Mouse (Mus musculus) MEL (cell line): ENCODE results near the gene Mthfd1l. TPM values are rescaled to one million over a fixed set of nuclear protein-coding genes. Genes with fewer than 3 reads are reported as not detected.

Experiments used
- DNase-seq: peaks from one replicate; pipeline ENCODE4 v3.0.0; 2011; ENCODE audit warnings: low read depth, low spot score
- H3K27ac ChIP-seq: 2 replicates; pipeline ENCODE4 v1.5.1; 2012; ENCODE audit warnings: low read depth, mild to moderate bottlenecking, control low read depth, low read length, moderate library complexity; ENCODE audit not compliant: control insufficient read depth
- H3K27me3 ChIP-seq, 2 experiments: fragments of 150-350 bp in 1 of 2; sonication (generic) in 1 of 2; 2 replicates each; pipeline ENCODE4 v1.6.1; 2012; ENCODE audit warnings: low read length in 2 of 2, mild to moderate bottlenecking in 2 of 2, improper control_type of control experiment in 1 of 2, moderate library complexity in 1 of 2; ENCODE audit not compliant: insufficient read depth in 2 of 2, control insufficient read depth in 1 of 2
- H3K36me3 ChIP-seq, 2 experiments: 2 replicates each; pipeline ENCODE4 v1.6.1; 2012 to 2014; ENCODE audit warnings: low read length in 2 of 2, improper control_type of control experiment in 1 of 2, inconsistent platforms in 1 of 2, mild to moderate bottlenecking in 1 of 2; ENCODE audit not compliant: insufficient read depth in 2 of 2, control insufficient read depth in 1 of 2
- H3K4me1 ChIP-seq, 2 experiments: fragments of 150-350 bp in 1 of 2; sonication (generic) in 1 of 2; 2 replicates each; pipeline ENCODE4 v1.6.1; 2012; ENCODE audit warnings: low read length in 2 of 2, improper control_type of control experiment in 1 of 2, mild to moderate bottlenecking in 1 of 2; ENCODE audit not compliant: insufficient read depth in 2 of 2, control insufficient read depth in 1 of 2
- H3K4me3 ChIP-seq, 2 experiments: fragments of 150-350 bp in 1 of 2; sonication (generic) in 1 of 2; 2 replicates each; pipeline ENCODE4 v1.5.1; 2012; ENCODE audit warnings: low read depth in 2 of 2, low read length in 2 of 2, mild to moderate bottlenecking in 2 of 2, moderate library complexity in 2 of 2, control low read depth in 1 of 2, improper control_type of control experiment in 1 of 2; ENCODE audit not compliant: control insufficient read depth in 1 of 2, insufficient read depth in 1 of 2
- H3K79me2 ChIP-seq: 2 replicates; pipeline ENCODE4 v1.6.1; 2012; ENCODE audit warnings: mild to moderate bottlenecking, low read length, moderate library complexity; ENCODE audit not compliant: control insufficient read depth, poor library complexity, insufficient read depth
- H3K9ac ChIP-seq: 2 replicates; pipeline ENCODE4 v1.6.1; 2012; ENCODE audit warnings: low read depth, mild to moderate bottlenecking, control low read depth, low read length, moderate library complexity; ENCODE audit not compliant: control insufficient read depth, poor library complexity, severe bottlenecking
- H3K9me3 ChIP-seq: fragments of 150-350 bp; sonication (generic); replicated peaks from 2 replicates; pipeline ENCODE4 v1.6.1; 2012; ENCODE audit warnings: mild to moderate bottlenecking, low read length, improper control_type of control experiment, moderate library complexity; ENCODE audit not compliant: insufficient read depth
- BHLHE40 ChIP-seq: IDR thresholded peaks from 2 replicates; pipeline ENCODE4 v1.6.1; 2012; ENCODE audit warnings: low read depth, mild to moderate bottlenecking, inconsistent platforms, low read length, improper control_type of control experiment, borderline replicate concordance
- CHD2 ChIP-seq: IDR thresholded peaks from 2 replicates; pipeline ENCODE4 v1.6.1; 2011; ENCODE audit warnings: low read length, improper control_type of control experiment
- CTCF ChIP-seq, 3 experiments: IDR thresholded peaks in 2 of 3; conservative IDR thresholded peaks in 1 of 3; 2 replicates each; pipeline ENCODE4 v1.5.1; 2011 to 2012; ENCODE audit warnings: low read length in 3 of 3, low read depth in 2 of 3, mild to moderate bottlenecking in 2 of 3, improper control_type of control experiment in 1 of 3, inconsistent platforms in 1 of 3, mixed read lengths in 1 of 3, moderate library complexity in 1 of 3; ENCODE audit not compliant: control insufficient read depth in 1 of 3, insufficient read depth in 1 of 3, poor library complexity in 1 of 3, severe bottlenecking in 1 of 3
- E2F4 ChIP-seq: IDR thresholded peaks from 2 replicates; pipeline ENCODE4 v1.6.1; 2011; ENCODE audit warnings: low read depth, low read length, improper control_type of control experiment, borderline replicate concordance
- EP300 ChIP-seq, 2 experiments: IDR thresholded peaks; 2 replicates each; pipeline ENCODE4 v1.6.1; 2011; ENCODE audit warnings: improper control_type of control experiment in 2 of 2, low read length in 2 of 2, low read depth in 1 of 2, mild to moderate bottlenecking in 1 of 2
- ETS1 ChIP-seq: IDR thresholded peaks from 2 replicates; pipeline ENCODE4 v1.6.1; 2012; ENCODE audit warnings: low read depth, mild to moderate bottlenecking, inconsistent platforms, low read length, improper control_type of control experiment, moderate library complexity
- GATA1 ChIP-seq: IDR thresholded peaks from 2 replicates; pipeline ENCODE4 v1.6.1; 2011; ENCODE audit warnings: low read depth, low read length, improper control_type of control experiment
- KAT2A ChIP-seq: conservative IDR thresholded peaks from 2 replicates; pipeline ENCODE4 v1.6.1; 2012; ENCODE audit warnings: low read depth, low read length, improper control_type of control experiment, inconsistent platforms
- MAFK ChIP-seq: IDR thresholded peaks from 2 replicates; pipeline ENCODE4 v1.6.1; 2011; ENCODE audit warnings: low read depth, mild to moderate bottlenecking, low read length, improper control_type of control experiment, borderline replicate concordance
- MYB ChIP-seq: IDR thresholded peaks from 2 replicates; pipeline ENCODE4 v1.6.1; 2011; ENCODE audit warnings: mild to moderate bottlenecking, low read depth, low read length, improper control_type of control experiment
- MYC ChIP-seq: IDR thresholded peaks from 2 replicates; pipeline ENCODE4 v1.6.1; 2011; ENCODE audit warnings: low read depth, mild to moderate bottlenecking, low read length, improper control_type of control experiment, moderate library complexity
- NELFE ChIP-seq: IDR thresholded peaks from 2 replicates; pipeline ENCODE4 v1.6.1; 2011; ENCODE audit warnings: low read depth, low read length, improper control_type of control experiment
- NRF1 ChIP-seq: IDR thresholded peaks from 2 replicates; pipeline ENCODE4 v1.6.1; 2014; ENCODE audit warnings: low read depth, mild to moderate bottlenecking, inconsistent platforms, low read length, improper control_type of control experiment, moderate library complexity; ENCODE audit not compliant: poor library complexity, insufficient read depth, severe bottlenecking
- POLR2AphosphoS5 ChIP-seq: IDR thresholded peaks from 2 replicates; pipeline ENCODE4 v1.6.1; 2012; ENCODE audit warnings: low read depth, borderline replicate concordance, mild to moderate bottlenecking, inconsistent platforms, low read length, moderate library complexity, mixed read lengths
- RAD21 ChIP-seq: IDR thresholded peaks from 2 replicates; pipeline ENCODE4 v1.6.1; 2011; ENCODE audit warnings: mild to moderate bottlenecking, low read depth, low read length, improper control_type of control experiment
- RCOR1 ChIP-seq: IDR thresholded peaks from 2 replicates; pipeline ENCODE4 v1.6.1; 2012; ENCODE audit warnings: low read depth, mild to moderate bottlenecking, inconsistent platforms, low read length, improper control_type of control experiment
- SIN3A ChIP-seq: IDR thresholded peaks from 2 replicates; pipeline ENCODE4 v1.6.1; 2012; ENCODE audit warnings: low read length, improper control_type of control experiment, inconsistent platforms
- UBTF ChIP-seq: IDR thresholded peaks from 2 replicates; pipeline ENCODE4 v1.6.1; 2012; ENCODE audit warnings: low read depth, mild to moderate bottlenecking, inconsistent platforms, low read length, improper control_type of control experiment, moderate library complexity, borderline replicate concordance; ENCODE audit not compliant: insufficient read depth
- ZC3H11A ChIP-seq: IDR thresholded peaks from 2 replicates; pipeline ENCODE4 v1.6.1; 2012; ENCODE audit warnings: low read depth, mild to moderate bottlenecking, inconsistent platforms, low read length, improper control_type of control experiment
- ZKSCAN1 ChIP-seq: IDR thresholded peaks from 2 replicates; pipeline ENCODE4 v1.6.1; 2012; ENCODE audit warnings: low read depth, mild to moderate bottlenecking, inconsistent platforms, low read length, improper control_type of control experiment, moderate library complexity
- ZMIZ1 ChIP-seq: IDR thresholded peaks from 2 replicates; pipeline ENCODE4 v1.6.1; 2012; ENCODE audit warnings: low read depth, mild to moderate bottlenecking, inconsistent platforms, low read length, improper control_type of control experiment, moderate library complexity
- polyA plus RNA-seq, 2 experiments: library from polyadenylated mRNA; stranded (reverse) in 1 of 2; unstranded in 1 of 2; fragments of >175 nt in 1 of 2; fragments of >200 nt in 1 of 2; gene quantifications; 2 replicates each; pipeline versions ENCODE4 v1.2.1 to v1.2.4; 2012; ENCODE audit warnings: low replicate concordance in 2 of 2, low read depth in 1 of 2; ENCODE audit not compliant: insufficient read length in 2 of 2, insufficient read depth in 1 of 2, missing spikeins in 1 of 2
- total RNA-seq: library from RNA; depleted of rRNA; stranded (reverse); fragments of 300-350 nt; gene quantifications from 2 replicates; pipeline ENCODE4 v1.2.3, GENCODE M21; 2012

The Mthfd1l gene
- total and polyA plus RNA-seq, 3 experiments: 43.1 to 1,097 (median 83.0) TPM

GRCm38 (mm10) chr10:4105676-4106528 is 133.0 kb downstream of the Mthfd1l start:
- H3K4me3 ChIP-seq: no peak overlapping the region
- no peak for TF ChIP-seq KAT2A
- TF ChIP-seq E2F4: no peak
- no peak for TF ChIP-seq MYC
- no peak for TF ChIP-seq ZC3H11A
- TF ChIP-seq ZMIZ1: no peak
- TF ChIP-seq SIN3A: no peak
- TF ChIP-seq NELFE: no peak
- no peak overlapping the region for H3K27ac ChIP-seq
- H3K27me3 ChIP-seq: no peaks in the 10 kb centered on the region
- peaks cover 0 to 4% of the 10 kb centered on the region in 2 experiments; a peak in 2 of 4 replicates for H3K4me1 ChIP-seq
- peaks cover 9% of the 10 kb centered on the region in 2 experiments for H3K36me3 ChIP-seq
- H3K79me2 ChIP-seq: no peaks in the 10 kb centered on the region
- H3K9ac ChIP-seq: no peak overlapping the region
- DNase-seq: no peak
- no peaks in the 10 kb centered on the region for H3K9me3 ChIP-seq

GRCm38 (mm10) chr10:4107661-4108338 is 134.9 kb downstream of the Mthfd1l start:
- H3K9ac ChIP-seq: no peak overlapping the region
- no peak overlapping the region for H3K4me3 ChIP-seq
- H3K27me3 ChIP-seq: no peaks in the 10 kb centered on the region
- H3K9me3 ChIP-seq: no peaks in the 10 kb centered on the region
- TF ChIP-seq ZKSCAN1 (no peak), CTCF (IDR thresholded peaks at IDR 0.05 in 2 of 3, conservative IDR thresholded peaks at IDR 0.05 in 1 of 3; ENCODE audit: control insufficient read depth in 1 of 3, insufficient read depth in 1 of 3, low read depth in 2 of 3, low read length in 3 of 3, poor library complexity in 1 of 3, severe bottlenecking in 1 of 3) (peak in 1 of 3 experiments; percentile 5; a peak in 1 of 6 replicates), MAFK (no peak), EP300 (IDR thresholded peaks at IDR 0.05; ENCODE audit: low read depth in 1 of 2, low read length in 2 of 2) (peak in 1 of 2 experiments; percentile 8; a peak in 1 of 4 replicates)
- peak; percentile 58 for DNase-seq
- H3K27ac ChIP-seq: no peak overlapping the region
- peaks cover 9% of the 10 kb centered on the region in 2 experiments for H3K36me3 ChIP-seq
- no peaks in the 10 kb centered on the region for H3K79me2 ChIP-seq
- H3K4me1 ChIP-seq: peaks cover 0 to 4% of the 10 kb centered on the region in 2 experiments; a peak in 2 of 4 replicates

- no peak overlapping the region for H3K27ac ChIP-seq
- no peak for TF ChIP-seq MYB
- no peak for TF ChIP-seq BHLHE40
- TF ChIP-seq CHD2: no peak
- no peak for TF ChIP-seq E2F4
- no peak for TF ChIP-seq NRF1
- no peak for TF ChIP-seq RCOR1
- no peak for TF ChIP-seq GATA1
- TF ChIP-seq KAT2A: no peak
- TF ChIP-seq POLR2AphosphoS5: no peak
- TF ChIP-seq RAD21: no peak
- TF ChIP-seq UBTF: no peak
- no peak for TF ChIP-seq ETS1
- H3K9ac ChIP-seq: no peak overlapping the region
- peaks cover 0 to 4% of the 10 kb centered on the region in 2 experiments; a peak in 2 of 4 replicates for H3K4me1 ChIP-seq
- H3K27me3 ChIP-seq: no peaks in the 10 kb centered on the region
- no peak for DNase-seq
- H3K4me3 ChIP-seq: no peak overlapping the region
- H3K9me3 ChIP-seq: no peaks in the 10 kb centered on the region
- no peaks in the 10 kb centered on the region for H3K79me2 ChIP-seq
- peaks cover 7 to 9% of the 10 kb centered on the region in 2 experiments for H3K36me3 ChIP-seq
Observed at GRCm38 (mm10) chr10:4108462-4108861, 135.5 kb downstream of the Mthfd1l start.
